Mouse (Mus musculus) liver (tissue): ENCODE measurements around the gene Fam160b1.

Source experiments
- DNase-seq: peaks from one replicate; pipeline ENCODE4 v3.0.0-alpha.2; 2020; ENCODE audit warnings: mixed read lengths

Fam160b1 gene

DNA sequence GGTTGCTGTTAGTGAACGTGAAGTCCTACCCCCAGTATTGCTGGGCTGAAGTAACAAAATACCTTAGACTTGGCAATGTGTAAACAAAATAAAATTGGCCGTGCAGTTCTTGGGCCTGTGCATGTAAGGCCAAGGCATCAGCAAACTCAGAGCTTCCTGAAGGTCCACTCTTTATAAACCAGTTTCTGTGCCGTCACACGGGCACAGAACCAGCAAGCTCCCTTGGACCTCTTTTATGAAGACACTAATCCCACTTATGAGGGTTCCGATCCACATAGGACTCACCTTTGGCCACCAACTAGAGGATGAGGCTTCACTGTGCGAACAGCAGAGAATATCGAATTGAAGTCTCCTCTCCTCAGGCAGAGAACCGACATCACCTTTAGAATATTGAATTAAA, 66.4 kb downstream of the Fam160b1 start:
- DNase-seq = no peak

GRCm38 (mm10) chr19:57427756-57428438, 67.4 kb downstream of the Fam160b1 start:
- DNase-seq = no peak

DNA sequence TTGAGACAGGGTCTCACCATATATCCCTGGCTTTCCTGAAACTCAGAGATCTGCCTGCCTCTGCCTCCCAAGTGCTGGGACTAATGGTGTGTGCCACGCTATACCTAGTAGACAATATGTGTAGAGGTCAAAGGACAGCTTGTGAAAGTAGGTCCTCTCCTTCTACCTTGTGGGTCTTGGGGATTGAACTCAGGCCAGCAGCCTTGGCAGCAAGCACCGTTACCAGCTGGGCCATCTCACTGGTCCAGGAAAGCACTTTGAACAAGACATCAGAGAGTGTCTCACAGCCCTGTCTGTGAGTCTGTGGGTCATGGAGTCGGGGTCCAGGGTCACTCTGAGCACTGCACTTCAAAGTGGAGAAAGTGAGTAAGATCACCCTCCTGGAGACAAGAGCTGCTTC, 68.2 kb downstream of the Fam160b1 start:
- no peak for DNase-seq

- DNase-seq = no peak
Measured at GRCm38 (mm10) chr19:57429926-57430325, 69.4 kb downstream of the Fam160b1 start.

- DNase-seq = no peak
Measured at GRCm38 (mm10) chr19:57431476-57431875, 71.0 kb downstream of the Fam160b1 start.

DNA sequence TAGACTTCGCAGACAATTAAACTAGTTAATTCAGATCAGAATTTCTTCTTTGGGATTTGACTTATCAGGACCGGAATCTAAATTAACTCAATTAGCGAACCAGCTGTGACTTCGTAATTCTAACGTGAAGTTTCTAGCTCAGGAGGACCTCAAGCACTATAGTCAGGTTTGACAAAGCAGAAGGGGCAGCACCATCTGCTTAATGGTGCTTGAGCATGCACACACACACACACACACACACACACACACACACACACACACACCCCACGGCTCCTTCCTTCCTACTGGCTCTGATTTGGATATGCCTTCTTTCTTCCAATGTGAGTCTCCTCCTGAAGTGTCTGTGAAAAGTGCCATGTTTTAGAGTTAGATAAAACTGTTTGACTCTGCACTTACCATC, 73.5 kb downstream of the Fam160b1 start:
- DNase-seq = no peak

- DNase-seq = no peak
Measured at GRCm38 (mm10) chr19:57436586-57437021, 76.1 kb downstream of the Fam160b1 start.

- DNase-seq = no peak
Measured at GRCm38 (mm10) chr19:57437042-57437441, 76.6 kb downstream of the Fam160b1 start.
